Mouse (Mus musculus) forebrain, embryonic 13.5 days (tissue): ENCODE measurements around the gene Trp53rkb. TPM values are rescaled to one million over a fixed set of nuclear protein-coding genes. Genes with fewer than 3 reads are reported as not detected.
A peak's percentile ranks its signal among the peaks of the same experiment; 100 is the strongest.
"Not testable (repeated sequence)": the region's sequence is repeated elsewhere in the genome, so short reads cannot be mapped to it uniquely, and the experiment has no call there.

ENCODE experiments used
- ATAC-seq: fragments of 200-750 bp; cut with Nextera tagmentation; 2 replicates; pipeline ENCODE4 v1.8.0; 2017
- H3K27ac ChIP-seq: fragments of 300-500 bp; sonication (generic); 2 replicates; pipeline ENCODE4 v1.5.1; 2015; ENCODE audit warnings: inconsistent platforms, mild to moderate bottlenecking, moderate library complexity
- H3K27me3 ChIP-seq: fragments of 300-500 bp; sonication (generic); 2 replicates; pipeline ENCODE4 v1.6.1; 2015; ENCODE audit warnings: mild to moderate bottlenecking, inconsistent platforms
- H3K36me3 ChIP-seq: fragments of 300-500 bp; sonication (generic); 2 replicates; pipeline ENCODE4 v1.6.1; 2015; ENCODE audit warnings: mild to moderate bottlenecking, inconsistent platforms; ENCODE audit not compliant: poor library complexity, severe bottlenecking
- H3K4me1 ChIP-seq: fragments of 300-500 bp; sonication (generic); 2 replicates; pipeline ENCODE4 v1.6.1; 2015; ENCODE audit warnings: inconsistent platforms
- H3K4me2 ChIP-seq: fragments of 300-500 bp; sonication (generic); 2 replicates; pipeline ENCODE4 v1.6.1; 2015; ENCODE audit warnings: inconsistent platforms, mild to moderate bottlenecking, moderate library complexity
- H3K4me3 ChIP-seq: fragments of 300-500 bp; sonication (generic); 2 replicates; pipeline ENCODE4 v1.5.1; 2015; ENCODE audit warnings: mild to moderate bottlenecking, inconsistent platforms
- H3K9ac ChIP-seq: fragments of 300-500 bp; sonication (generic); 2 replicates; pipeline ENCODE4 v1.6.1; 2015; ENCODE audit warnings: mild to moderate bottlenecking, inconsistent platforms
- H3K9me3 ChIP-seq: fragments of 300-500 bp; sonication (generic); replicated peaks from 2 replicates; pipeline ENCODE4 v1.6.1; 2016; ENCODE audit warnings: inconsistent platforms
- WGBS: fragments of 180-500 bp; shearing (Covaris S2); methylation state at CpG from one replicate; pipeline ENCODE4 v1.1.7; 2015; 5-methylcytosine and 5-hydroxymethylcytosine counted together
- polyA plus RNA-seq: library from polyadenylated mRNA; unstranded; fragments of >200 nt; fragmentation: Nextera tagmentation; extraction: Ambion mirVana; gene quantifications from 2 replicates; pipeline ENCODE4 v1.2.1, GENCODE M21; 2015

Trp53rkb gene
- polyA plus RNA-seq = 6.7 and 10.9 TPM in 2 replicates

GRCm38 (mm10) chr2:166792355-166792754 is at the start of gene Trp53rkb:
Trp53rkb (plus strand) TSS chr2:166792531.
- H3K9me3 ChIP-seq = no peaks in the 10 kb centered on the region
- peak within 1 kb of the TSS; percentile 78 for H3K27ac ChIP-seq
- 26% methylated on average over 5 of the region's 5 CpGs for WGBS
- H3K36me3 ChIP-seq = peaks cover 16% of the 10 kb centered on the region
- H3K4me1 ChIP-seq = peaks cover 23% of the 10 kb centered on the region
- H3K9ac ChIP-seq = peak within 1 kb of the TSS; percentile 86
- H3K4me2 ChIP-seq = peak within 1 kb of the TSS; percentile 74
- peak within 1 kb of the TSS; percentile 69 for H3K4me3 ChIP-seq
- no peaks in the 10 kb centered on the region for H3K27me3 ChIP-seq
- ATAC-seq = peak; percentile 65

- H3K27me3 ChIP-seq = no peaks in the 10 kb centered on the region
- H3K4me2 ChIP-seq = no peak overlapping the region
- H3K27ac ChIP-seq = no peak overlapping the region
- H3K4me1 ChIP-seq = no peaks in the 10 kb centered on the region
- no peaks in the 10 kb centered on the region for H3K36me3 ChIP-seq
- no peaks in the 10 kb centered on the region for H3K9me3 ChIP-seq
- ATAC-seq = no peak
- no peak overlapping the region for H3K4me3 ChIP-seq
- 29% methylated on average over 4 of the region's 4 CpGs for WGBS
- no peak overlapping the region for H3K9ac ChIP-seq
These were observed 48.8 kb upstream of the Trp53rkb start for GRCm38 (mm10) chr2:166743504-166743903.

GRCm38 (mm10) chr2:166744433-166744832 is 47.9 kb upstream of the Trp53rkb start:
- Histone ChIP-seq H3K9me3 (no peaks in the 10 kb centered on the region), H3K4me3 (no peak overlapping the region), H3K36me3 (no peaks in the 10 kb centered on the region), H3K4me1 (no peaks in the 10 kb centered on the region), H3K9ac (no peak overlapping the region), H3K4me2 (no peak overlapping the region), H3K27ac (no peak overlapping the region), H3K27me3 (no peaks in the 10 kb centered on the region)
- ATAC-seq = no peak
- 84% methylated on average over 7 of the region's 7 CpGs for WGBS

- H3K9ac ChIP-seq = no peak overlapping the region
- H3K4me3 ChIP-seq = no peak overlapping the region
- WGBS = 87% methylated on average over 9 of the region's 9 CpGs
- no peaks in the 10 kb centered on the region for H3K27me3 ChIP-seq
- no peak overlapping the region for H3K4me2 ChIP-seq
- no peak overlapping the region for H3K27ac ChIP-seq
- no peaks in the 10 kb centered on the region for H3K36me3 ChIP-seq
- no peak for ATAC-seq
- no peaks in the 10 kb centered on the region for H3K4me1 ChIP-seq
- H3K9me3 ChIP-seq = no peaks in the 10 kb centered on the region
These were observed 46.5 kb upstream of the Trp53rkb start for GRCm38 (mm10) chr2:166745849-166746248.

- not testable (repeated sequence) for H3K36me3 ChIP-seq, H3K4me3 ChIP-seq, H3K9ac ChIP-seq, H3K27me3 ChIP-seq, ATAC-seq, H3K4me2 ChIP-seq, H3K9me3 ChIP-seq, H3K4me1 ChIP-seq, H3K27ac ChIP-seq
- WGBS = 59% methylated on average over 14 of the region's 14 CpGs
These were observed 45.9 kb upstream of the Trp53rkb start for GRCm38 (mm10) chr2:166746261-166746913.

GRCm38 (mm10) chr2:166750620-166751191 is 41.6 kb upstream of the Trp53rkb start:
- Histone ChIP-seq H3K4me2 (no peak overlapping the region), H3K4me3 (no peak overlapping the region), H3K27ac (no peak overlapping the region), H3K27me3 (no peaks in the 10 kb centered on the region), H3K9ac (no peak overlapping the region), H3K4me1 (no peaks in the 10 kb centered on the region), H3K9me3 (no peaks in the 10 kb centered on the region), H3K36me3 (no peaks in the 10 kb centered on the region)
- ATAC-seq = no peak
- WGBS = 90% methylated on average over 6 of the region's 6 CpGs

GRCm38 (mm10) chr2:166754194-166754593 is 38.1 kb upstream of the Trp53rkb start:
- 81% methylated on average over 4 of the region's 4 CpGs for WGBS
- Histone ChIP-seq H3K4me3 (no peak overlapping the region), H3K4me1 (no peaks in the 10 kb centered on the region), H3K36me3 (no peaks in the 10 kb centered on the region), H3K27ac (no peak overlapping the region), H3K4me2 (no peak overlapping the region), H3K9me3 (no peaks in the 10 kb centered on the region), H3K27me3 (no peaks in the 10 kb centered on the region), H3K9ac (no peak overlapping the region)
- ATAC-seq = no peak

GRCm38 (mm10) chr2:166754760-166755159 is 37.6 kb upstream of the Trp53rkb start:
- 88% methylated on average over 7 of the region's 7 CpGs for WGBS
- no peak overlapping the region for H3K4me2 ChIP-seq
- H3K9me3 ChIP-seq = no peaks in the 10 kb centered on the region
- no peaks in the 10 kb centered on the region for H3K27me3 ChIP-seq
- H3K36me3 ChIP-seq = no peaks in the 10 kb centered on the region
- H3K4me1 ChIP-seq = no peaks in the 10 kb centered on the region
- ATAC-seq = no peak
- H3K4me3 ChIP-seq = no peak overlapping the region
- no peak overlapping the region for H3K9ac ChIP-seq
- no peak overlapping the region for H3K27ac ChIP-seq

GRCm38 (mm10) chr2:166757969-166758368 is 34.4 kb upstream of the Trp53rkb start:
- Histone ChIP-seq H3K27ac (no peak overlapping the region), H3K9ac (no peak overlapping the region), H3K4me3 (no peak overlapping the region), H3K4me1 (no peaks in the 10 kb centered on the region), H3K36me3 (no peaks in the 10 kb centered on the region), H3K9me3 (no peaks in the 10 kb centered on the region), H3K4me2 (no peak overlapping the region), H3K27me3 (no peaks in the 10 kb centered on the region)
- WGBS = 41% methylated on average over 3 of the region's 3 CpGs
- no peak for ATAC-seq

GRCm38 (mm10) chr2:166764051-166764450 is 28.3 kb upstream of the Trp53rkb start:
- WGBS = 40% methylated on average over 5 of the region's 5 CpGs
- Histone ChIP-seq H3K4me3 (no peak overlapping the region), H3K4me1 (no peaks in the 10 kb centered on the region), H3K9me3 (no peaks in the 10 kb centered on the region), H3K9ac (no peak overlapping the region), H3K36me3 (no peaks in the 10 kb centered on the region), H3K27ac (no peak overlapping the region), H3K4me2 (no peak overlapping the region), H3K27me3 (no peaks in the 10 kb centered on the region)
- ATAC-seq = no peak

GRCm38 (mm10) chr2:166767591-166767990 is 24.7 kb upstream of the Trp53rkb start:
- no peak overlapping the region for H3K4me3 ChIP-seq
- no peak overlapping the region for H3K9ac ChIP-seq
- H3K36me3 ChIP-seq = no peaks in the 10 kb centered on the region
- 72% methylated on average over 9 of the region's 9 CpGs for WGBS
- no peak overlapping the region for H3K27ac ChIP-seq
- no peaks in the 10 kb centered on the region for H3K9me3 ChIP-seq
- no peak for ATAC-seq
- H3K4me1 ChIP-seq = no peaks in the 10 kb centered on the region
- no peak overlapping the region for H3K4me2 ChIP-seq
- no peaks in the 10 kb centered on the region for H3K27me3 ChIP-seq

- Histone ChIP-seq H3K4me1 (no peaks in the 10 kb centered on the region), H3K36me3 (no peaks in the 10 kb centered on the region), H3K4me2 (no peak overlapping the region), H3K9ac (no peak overlapping the region), H3K27ac (no peak overlapping the region), H3K4me3 (no peak overlapping the region), H3K27me3 (no peaks in the 10 kb centered on the region), H3K9me3 (no peaks in the 10 kb centered on the region)
- ATAC-seq = no peak
- WGBS = 79% methylated on average over 11 of the region's 11 CpGs
These were observed 20.9 kb upstream of the Trp53rkb start for GRCm38 (mm10) chr2:166771396-166771795.

- H3K9me3 ChIP-seq = no peaks in the 10 kb centered on the region
- H3K36me3 ChIP-seq = no peaks in the 10 kb centered on the region
- ATAC-seq = no peak
These were observed 18.7 kb upstream of the Trp53rkb start for GRCm38 (mm10) chr2:166773587-166773986.

More at GRCm38 (mm10) chr2:166773587-166773986, 18.7 kb upstream of the Trp53rkb start:
- Histone ChIP-seq H3K27ac (no peak overlapping the region), H3K27me3 (no peaks in the 10 kb centered on the region), H3K4me2 (no peak overlapping the region), H3K4me3 (no peak overlapping the region), H3K9ac (no peak overlapping the region), H3K4me1 (no peaks in the 10 kb centered on the region)
- whole genome bisulfite sequencing = 80% methylated on average over 10 of the region's 10 CpGs
